Mouse (Mus musculus) stomach, postnatal 0 days (tissue): Measurements from ENCODE around the gene Tepp. TPM values are rescaled to one million over a fixed set of nuclear protein-coding genes. Genes with fewer than 3 reads are reported as not detected.

Experiments used
- ATAC-seq: fragments of 200-750 bp; cut with Nextera tagmentation; 2 replicates; pipeline ENCODE4 v1.8.0; 2017; ENCODE audit not compliant: low FRiP score, low TSS enrichment
- DNase-seq: peaks from one replicate; pipeline ENCODE4 v3.0.0-alpha.2; 2016; ENCODE audit warnings: low spot score
- H3K27ac ChIP-seq: fragments of 300-500 bp; sonication (generic); replicated peaks from 2 replicates; pipeline ENCODE4 v1.5.1; 2014; ENCODE audit warnings: mild to moderate bottlenecking, control low read depth
- H3K27me3 ChIP-seq: fragments of 300-500 bp; sonication (generic); 2 replicates; pipeline ENCODE4 v1.6.1; 2014; ENCODE audit warnings: low read length; ENCODE audit not compliant: control insufficient read depth, insufficient read depth
- H3K36me3 ChIP-seq: fragments of 300-500 bp; sonication (generic); 2 replicates; pipeline ENCODE4 v1.6.1; 2014; ENCODE audit warnings: low read length, mixed read lengths; ENCODE audit not compliant: control insufficient read depth, insufficient read depth
- H3K4me1 ChIP-seq: fragments of 300-500 bp; sonication (generic); replicated peaks from 2 replicates; pipeline ENCODE4 v1.6.1; 2014; ENCODE audit warnings: antibody characterized with exemption; ENCODE audit not compliant: control insufficient read depth, insufficient read depth
- H3K4me2 ChIP-seq: fragments of 300-500 bp; sonication (generic); replicated peaks from 2 replicates; pipeline ENCODE4 v1.6.1; 2014; ENCODE audit warnings: low read depth, mild to moderate bottlenecking, control low read depth, moderate library complexity
- H3K4me3 ChIP-seq: fragments of 300-500 bp; sonication (generic); 2 replicates; pipeline ENCODE4 v1.5.1; 2014; ENCODE audit warnings: low read depth, low read length, control low read depth
- H3K9ac ChIP-seq: fragments of 300-500 bp; sonication (generic); 2 replicates; pipeline ENCODE4 v1.6.1; 2014; ENCODE audit warnings: mild to moderate bottlenecking, low read length, control low read depth, mixed read lengths
- H3K9me3 ChIP-seq: fragments of 300-500 bp; sonication (generic); 2 replicates; pipeline ENCODE4 v1.6.1; 2016; ENCODE audit warnings: low read length; ENCODE audit not compliant: control insufficient read depth
- CTCF ChIP-seq: IDR thresholded peaks from 2 replicates; pipeline ENCODE4 v1.5.1; 2016; ENCODE audit warnings: antibody characterized with exemption, low read depth, mild to moderate bottlenecking, moderate library complexity
- EP300 ChIP-seq: optimal IDR thresholded peaks from 2 replicates; pipeline ENCODE3; 2016; ENCODE audit warnings: antibody characterized with exemption
- WGBS: fragments of 180-500 bp; shearing (Covaris S2); extraction: QIAGEN DNeasy Blood & Tissue Kit; methylation state at CpG from one replicate; pipeline ENCODE4 v1.1.7; 2014; 5-methylcytosine and 5-hydroxymethylcytosine counted together
- polyA plus RNA-seq: library from polyadenylated mRNA; unstranded; fragments of >200 nt; fragmentation: Nextera tagmentation; extraction: Ambion mirVana; gene quantifications from 2 replicates; pipeline ENCODE4 v1.2.1, GENCODE M21; 2015

Tepp gene
- polyA plus RNA-seq, 1 experiment from 2014 or later: not detected

DNA sequence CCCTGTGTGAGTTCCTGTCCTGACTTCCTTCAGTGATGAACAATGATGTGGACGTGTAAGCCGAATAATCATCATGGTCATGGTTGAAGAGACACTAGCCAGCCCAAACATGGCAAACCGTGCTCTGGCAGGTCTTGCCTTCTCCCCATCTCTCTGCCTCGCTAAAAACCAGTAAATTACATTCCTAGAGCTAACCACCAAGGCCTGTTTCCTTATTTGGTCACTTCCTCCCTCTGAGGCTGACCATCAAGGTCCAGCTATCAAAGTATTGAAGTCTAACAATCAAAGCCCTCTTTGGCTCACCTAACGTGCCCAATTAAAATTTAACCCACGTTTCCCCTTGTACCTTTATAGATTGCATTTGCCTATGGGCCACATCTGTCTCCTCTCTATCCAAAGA is 51.9 kb downstream of the Tepp start:
- H3K4me3 ChIP-seq: no peak overlapping the region
- 54% methylated on average over 6 of the region's 6 CpGs for WGBS
- ATAC-seq (no peak), DNase-seq (no peak)
- no peaks in the 10 kb centered on the region for H3K36me3 ChIP-seq
- no peaks in the 10 kb centered on the region for H3K27me3 ChIP-seq
- no peak overlapping the region for H3K27ac ChIP-seq
- 0 out of 2 replicates have a peak, but pooled peaks cover 6% of the 10 kb centered on the region for H3K4me1 ChIP-seq
- TF ChIP-seq EP300: no peak
- no peak for TF ChIP-seq CTCF
- no peak overlapping the region for H3K4me2 ChIP-seq
- no peak overlapping the region for H3K9ac ChIP-seq
- H3K9me3 ChIP-seq: no peaks in the 10 kb centered on the region

DNA sequence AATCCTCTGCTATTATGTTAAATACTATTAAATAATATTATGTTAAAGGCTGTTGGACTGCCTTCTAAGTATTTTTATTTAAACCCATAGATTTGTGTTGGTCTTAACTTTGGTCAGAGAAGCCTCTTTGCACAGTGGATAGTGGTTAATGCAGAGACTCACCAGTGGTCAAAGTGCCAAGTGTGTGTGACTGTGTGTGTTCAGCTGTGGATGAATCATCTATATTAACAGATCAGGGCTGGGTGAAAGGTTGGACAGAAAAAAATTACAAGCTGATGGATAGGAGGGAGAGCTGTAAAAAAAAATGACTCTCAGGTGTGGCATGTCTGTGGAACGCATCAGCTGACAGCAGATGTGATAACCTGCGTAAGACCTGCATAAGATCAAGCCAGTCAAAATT is 53.5 kb downstream of the Tepp start:
- H3K36me3 ChIP-seq: no peaks in the 10 kb centered on the region
- peak; percentile 72 for ATAC-seq
- 0 out of 2 replicates have a peak, but pooled peaks cover 4% of the 10 kb centered on the region for H3K4me1 ChIP-seq
- H3K27me3 ChIP-seq: no peaks in the 10 kb centered on the region
- no peak overlapping the region for H3K27ac ChIP-seq
- no peak overlapping the region for H3K4me3 ChIP-seq
- no peak overlapping the region for H3K4me2 ChIP-seq
- no peak for DNase-seq
- TF ChIP-seq EP300: no peak
- no peak for TF ChIP-seq CTCF
- WGBS: 62% methylated on average over 2 of the region's 2 CpGs
- H3K9ac ChIP-seq: no peak overlapping the region
- no peaks in the 10 kb centered on the region for H3K9me3 ChIP-seq

DNA sequence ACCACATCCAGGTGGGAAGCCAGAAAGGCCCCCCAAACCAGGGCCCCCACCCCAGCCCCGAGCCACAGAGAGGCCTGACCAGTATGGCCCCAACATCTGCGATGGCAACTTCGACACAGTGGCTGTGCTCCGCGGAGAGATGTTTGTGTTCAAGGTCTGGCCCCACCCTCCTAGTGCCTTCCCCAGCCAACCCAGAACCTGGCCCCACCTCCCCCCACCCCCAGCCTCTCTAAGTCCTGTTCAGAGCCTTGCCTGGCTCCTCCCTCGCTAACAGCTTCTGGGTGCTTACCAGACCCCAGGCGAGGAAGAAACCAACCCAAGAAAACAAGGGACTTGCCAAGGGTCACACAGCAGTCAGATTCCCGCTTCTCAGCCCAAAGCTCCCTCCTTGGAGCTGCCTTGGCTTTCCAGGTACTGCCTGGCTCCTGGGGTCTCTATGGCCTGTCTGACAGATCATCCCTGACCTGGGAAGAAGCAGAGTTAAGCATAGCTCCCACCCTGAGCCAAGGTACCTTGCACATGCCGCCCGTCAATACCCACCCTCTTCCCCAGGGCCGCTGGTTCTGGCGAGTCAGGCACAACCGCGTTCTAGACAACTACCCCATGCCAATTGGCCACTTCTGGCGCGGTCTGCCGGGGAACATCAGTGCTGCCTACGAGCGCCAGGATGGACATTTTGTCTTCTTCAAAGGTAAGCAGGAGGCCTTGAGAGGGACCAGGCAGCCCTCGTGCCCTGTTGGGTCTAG is 59.4 kb downstream of the Tepp start:
- peak; percentile 87 for DNase-seq
- H3K27me3 ChIP-seq: no peaks in the 10 kb centered on the region
- peak overlapping the region; percentile 69 for H3K27ac ChIP-seq
- TF ChIP-seq EP300: no peak
- TF ChIP-seq CTCF: no peak
- no peaks in the 10 kb centered on the region for H3K9me3 ChIP-seq
- H3K4me2 ChIP-seq: peak overlapping the region; percentile 46
- H3K9ac ChIP-seq: peak overlapping the region; percentile 54; the same call in 1 of the 2 replicates
- peaks cover 9% of the 10 kb centered on the region; the same call in 1 of the 2 replicates for H3K36me3 ChIP-seq
- 41% methylated on average over 20 of the region's 20 CpGs for WGBS
- H3K4me3 ChIP-seq: peak overlapping the region; percentile 21
- H3K4me1 ChIP-seq: peaks cover 2% of the 10 kb centered on the region; the same call in 1 of the 2 replicates
- ATAC-seq: peak; percentile 72

DNA sequence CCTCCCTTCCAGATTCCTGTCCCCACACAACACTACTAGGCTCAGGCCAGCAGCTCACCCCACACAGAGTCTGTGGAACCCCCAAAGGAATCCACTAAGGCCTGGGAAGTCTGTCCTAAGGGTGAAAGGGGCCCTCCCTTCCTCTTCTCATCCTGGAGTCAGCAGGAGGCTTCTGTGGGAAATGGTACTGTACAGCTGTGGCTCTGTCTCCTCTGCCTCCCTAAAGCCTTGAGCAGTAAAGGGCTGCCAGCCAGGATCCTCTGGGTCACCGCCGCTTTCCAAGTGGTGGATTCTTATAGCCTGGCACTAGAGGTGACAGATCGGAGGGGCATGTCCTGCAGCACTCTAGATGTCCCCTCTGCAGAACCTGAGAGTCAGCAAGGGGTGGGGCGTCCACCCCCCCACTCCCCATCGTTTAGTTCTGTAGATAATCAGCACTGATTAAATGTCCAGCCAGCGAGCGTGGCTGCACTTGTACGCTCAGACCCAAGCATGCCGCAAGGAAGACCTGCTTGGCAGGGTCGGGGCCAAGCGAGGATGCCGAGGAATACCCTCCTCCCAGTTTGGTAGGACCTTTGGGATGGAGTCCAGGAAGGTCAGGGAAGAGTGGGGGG is 63.1 kb downstream of the Tepp start:
- Histone ChIP-seq H3K9me3 (no peaks in the 10 kb centered on the region), H3K4me1 (peaks cover 2% of the 10 kb centered on the region; the same call in 1 of the 2 replicates), H3K36me3 (peaks cover 9% of the 10 kb centered on the region; the same call in 1 of the 2 replicates), H3K27me3 (no peaks in the 10 kb centered on the region), H3K27ac (0 out of 2 replicates have a peak overlapping the region, but pooled peaks have one; percentile 13), H3K4me3 (no peak overlapping the region), H3K4me2 (no peak overlapping the region), H3K9ac (no peak overlapping the region)
- TF ChIP-seq CTCF (no peak), EP300 (no peak)
- WGBS: 63% methylated on average over 12 of the region's 12 CpGs
- ATAC-seq: no peak
- no peak for DNase-seq

DNA sequence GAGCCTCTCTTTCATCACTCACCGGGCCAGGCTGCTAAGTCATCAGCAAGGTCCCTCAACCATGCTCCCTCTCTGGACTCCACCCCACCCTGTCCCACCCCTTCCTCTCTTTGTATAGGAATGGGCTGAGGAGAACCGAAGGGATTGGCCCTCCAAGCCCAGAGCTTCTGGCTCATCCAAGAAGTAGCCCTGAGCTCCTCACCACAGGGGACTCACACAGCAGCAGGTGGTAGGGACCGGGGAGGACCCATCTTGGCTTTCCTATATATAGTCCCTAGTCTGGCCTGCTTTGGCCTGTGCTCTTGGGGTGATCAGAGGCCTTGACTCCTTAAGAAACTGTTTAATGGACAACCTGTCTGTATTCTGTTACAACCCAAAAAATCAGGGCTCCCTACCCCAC is 64.1 kb downstream of the Tepp start:
- no peak for DNase-seq
- TF ChIP-seq EP300: no peak
- no peak for TF ChIP-seq CTCF
- Histone ChIP-seq H3K36me3 (peaks cover 9% of the 10 kb centered on the region; the same call in 1 of the 2 replicates), H3K27me3 (no peaks in the 10 kb centered on the region), H3K9me3 (no peaks in the 10 kb centered on the region), H3K4me3 (no peak overlapping the region), H3K4me2 (no peak overlapping the region), H3K9ac (no peak overlapping the region), H3K4me1 (no peaks in the 10 kb centered on the region; the same call in 1 of the 2 replicates), H3K27ac (no peak overlapping the region)
- no peak for ATAC-seq
- 62% methylated on average over 3 of the region's 3 CpGs for WGBS
